Mouse (Mus musculus): Measurements from ENCODE around the gene Grk4.

DNA sequence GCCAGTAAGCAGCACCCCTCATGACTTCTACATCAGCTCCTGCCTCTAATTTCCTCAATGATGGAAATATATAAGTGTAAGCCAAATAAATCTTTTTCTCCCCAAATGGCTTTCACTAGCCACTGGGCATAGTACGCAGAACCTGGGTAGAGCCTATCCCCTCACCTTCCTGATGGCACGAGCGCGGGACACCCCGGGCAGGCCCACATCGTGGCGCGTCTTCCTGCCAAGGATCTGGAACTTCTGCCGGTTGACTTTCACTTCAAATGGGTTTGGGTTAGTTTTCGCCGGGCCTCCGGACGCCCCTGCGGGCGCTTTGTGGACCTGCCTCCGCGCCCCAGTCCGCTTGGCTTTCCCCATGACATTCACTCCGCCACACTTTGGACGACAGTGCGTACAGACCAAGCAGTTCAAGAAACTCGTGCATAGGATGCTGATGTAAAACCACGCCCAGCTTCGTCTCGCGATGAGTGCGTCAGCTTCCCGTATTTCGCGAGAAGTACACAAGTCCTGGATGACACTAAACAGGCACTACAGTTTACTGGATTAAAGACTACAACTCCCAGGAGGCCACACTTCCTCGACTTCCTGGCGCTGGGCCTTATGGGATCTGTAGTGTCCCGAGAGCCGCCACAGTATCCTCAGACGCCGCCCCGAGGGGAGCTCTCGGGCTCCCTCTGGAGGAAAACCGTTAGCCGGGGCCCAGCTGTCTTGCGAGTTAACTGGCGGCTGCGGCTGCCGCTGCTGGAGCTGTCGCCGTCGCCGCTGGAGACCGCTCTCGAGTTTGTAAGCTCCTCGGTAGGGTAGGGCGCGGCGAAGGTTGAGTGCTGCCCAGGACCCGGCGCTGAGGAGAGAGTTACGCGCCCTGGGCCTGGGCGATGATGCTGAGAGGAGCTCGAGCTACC, at the start of gene Grk4, which contains the start of gene Nop14:
- peak; percentile 53; the same call in 1 of the 2 replicates for TF ChIP-seq POLR2A (IDR thresholded peaks at IDR 0.05; ENCODE audit: borderline replicate concordance, extremely low read depth, insufficient read depth, insufficient read length, poor library complexity, severe bottlenecking)
- TF ChIP-seq CTCF (IDR thresholded peaks at IDR 0.05; ENCODE audit: borderline replicate concordance, extremely low read depth, insufficient read depth, insufficient read length) = peak; percentile 91

Data from brain, embryonic 14.5 days (tissue).